Mouse (Mus musculus) MEL (cell line): ENCODE data around the gene Znfx1. TPM values are rescaled to one million over a fixed set of nuclear protein-coding genes. Genes with fewer than 3 reads are reported as not detected.

ENCODE experiments used
- DNase-seq: peaks from one replicate; pipeline ENCODE4 v3.0.0; 2011; ENCODE audit warnings: low read depth, low spot score
- H3K27ac ChIP-seq: 2 replicates; pipeline ENCODE4 v1.5.1; 2012; ENCODE audit warnings: low read depth, mild to moderate bottlenecking, control low read depth, low read length, moderate library complexity; ENCODE audit not compliant: control insufficient read depth
- H3K27me3 ChIP-seq, 2 experiments: fragments of 150-350 bp in 1 of 2; sonication (generic) in 1 of 2; 2 replicates each; pipeline ENCODE4 v1.6.1; 2012; ENCODE audit warnings: low read length in 2 of 2, mild to moderate bottlenecking in 2 of 2, improper control_type of control experiment in 1 of 2, moderate library complexity in 1 of 2; ENCODE audit not compliant: insufficient read depth in 2 of 2, control insufficient read depth in 1 of 2
- H3K36me3 ChIP-seq, 2 experiments: 2 replicates each; pipeline ENCODE4 v1.6.1; 2012 to 2014; ENCODE audit warnings: low read length in 2 of 2, improper control_type of control experiment in 1 of 2, inconsistent platforms in 1 of 2, mild to moderate bottlenecking in 1 of 2; ENCODE audit not compliant: insufficient read depth in 2 of 2, control insufficient read depth in 1 of 2
- H3K4me1 ChIP-seq, 2 experiments: fragments of 150-350 bp in 1 of 2; sonication (generic) in 1 of 2; 2 replicates each; pipeline ENCODE4 v1.6.1; 2012; ENCODE audit warnings: low read length in 2 of 2, improper control_type of control experiment in 1 of 2, mild to moderate bottlenecking in 1 of 2; ENCODE audit not compliant: insufficient read depth in 2 of 2, control insufficient read depth in 1 of 2
- H3K4me3 ChIP-seq, 2 experiments: fragments of 150-350 bp in 1 of 2; sonication (generic) in 1 of 2; 2 replicates each; pipeline ENCODE4 v1.5.1; 2012; ENCODE audit warnings: low read depth in 2 of 2, low read length in 2 of 2, mild to moderate bottlenecking in 2 of 2, moderate library complexity in 2 of 2, control low read depth in 1 of 2, improper control_type of control experiment in 1 of 2; ENCODE audit not compliant: control insufficient read depth in 1 of 2, insufficient read depth in 1 of 2
- H3K79me2 ChIP-seq: 2 replicates; pipeline ENCODE4 v1.6.1; 2012; ENCODE audit warnings: mild to moderate bottlenecking, low read length, moderate library complexity; ENCODE audit not compliant: control insufficient read depth, poor library complexity, insufficient read depth
- H3K9ac ChIP-seq: 2 replicates; pipeline ENCODE4 v1.6.1; 2012; ENCODE audit warnings: low read depth, mild to moderate bottlenecking, control low read depth, low read length, moderate library complexity; ENCODE audit not compliant: control insufficient read depth, poor library complexity, severe bottlenecking
- H3K9me3 ChIP-seq: fragments of 150-350 bp; sonication (generic); replicated peaks from 2 replicates; pipeline ENCODE4 v1.6.1; 2012; ENCODE audit warnings: mild to moderate bottlenecking, low read length, improper control_type of control experiment, moderate library complexity; ENCODE audit not compliant: insufficient read depth
- E2F4 ChIP-seq: IDR thresholded peaks from 2 replicates; pipeline ENCODE4 v1.6.1; 2011; ENCODE audit warnings: low read depth, low read length, improper control_type of control experiment, borderline replicate concordance
- ELF1 ChIP-seq: IDR thresholded peaks from 2 replicates; pipeline ENCODE4 v1.6.1; 2014; ENCODE audit warnings: low read depth, mild to moderate bottlenecking, inconsistent platforms, low read length, improper control_type of control experiment, moderate library complexity
- ETS1 ChIP-seq: IDR thresholded peaks from 2 replicates; pipeline ENCODE4 v1.6.1; 2012; ENCODE audit warnings: low read depth, mild to moderate bottlenecking, inconsistent platforms, low read length, improper control_type of control experiment, moderate library complexity
- GABPA ChIP-seq: IDR thresholded peaks from 2 replicates; pipeline ENCODE4 v1.6.1; 2012; ENCODE audit warnings: low read depth, mild to moderate bottlenecking, inconsistent platforms, low read length, improper control_type of control experiment, moderate library complexity
- GATA1 ChIP-seq: IDR thresholded peaks from 2 replicates; pipeline ENCODE4 v1.6.1; 2011; ENCODE audit warnings: low read depth, low read length, improper control_type of control experiment
- HCFC1 ChIP-seq: IDR thresholded peaks from 2 replicates; pipeline ENCODE4 v1.6.1; 2012; ENCODE audit warnings: low read depth, mild to moderate bottlenecking, inconsistent platforms, low read length, improper control_type of control experiment, moderate library complexity
- KAT2A ChIP-seq: conservative IDR thresholded peaks from 2 replicates; pipeline ENCODE4 v1.6.1; 2012; ENCODE audit warnings: low read depth, low read length, improper control_type of control experiment, inconsistent platforms
- MAFK ChIP-seq: IDR thresholded peaks from 2 replicates; pipeline ENCODE4 v1.6.1; 2011; ENCODE audit warnings: low read depth, mild to moderate bottlenecking, low read length, improper control_type of control experiment, borderline replicate concordance
- MAX ChIP-seq: IDR thresholded peaks from 2 replicates; pipeline ENCODE4 v1.6.1; 2011; ENCODE audit warnings: low read length, improper control_type of control experiment
- MAZ ChIP-seq: IDR thresholded peaks from 2 replicates; pipeline ENCODE4 v1.6.1; 2012; ENCODE audit warnings: low read depth, mild to moderate bottlenecking, inconsistent platforms, low read length, improper control_type of control experiment
- MEF2A ChIP-seq: IDR thresholded peaks from 2 replicates; pipeline ENCODE4 v1.6.1; 2014; ENCODE audit warnings: low read depth, mild to moderate bottlenecking, inconsistent platforms, low read length, improper control_type of control experiment; ENCODE audit not compliant: poor library complexity, insufficient replicate concordance, severe bottlenecking; ENCODE audit errors: extremely low read depth
- MXI1 ChIP-seq: IDR thresholded peaks from 2 replicates; pipeline ENCODE4 v1.6.1; 2011; ENCODE audit warnings: mild to moderate bottlenecking, low read depth, low read length, improper control_type of control experiment
- NELFE ChIP-seq: IDR thresholded peaks from 2 replicates; pipeline ENCODE4 v1.6.1; 2011; ENCODE audit warnings: low read depth, low read length, improper control_type of control experiment
- POLR2A ChIP-seq, 2 experiments: IDR thresholded peaks; 2 replicates each; pipeline ENCODE4 v1.6.1; 2011 to 2012; ENCODE audit warnings: low read length in 2 of 2, mild to moderate bottlenecking in 2 of 2, control low read depth in 1 of 2, improper control_type of control experiment in 1 of 2, low read depth in 1 of 2, moderate library complexity in 1 of 2; ENCODE audit not compliant: control insufficient read depth in 1 of 2, insufficient read depth in 1 of 2, poor library complexity in 1 of 2
- POLR2AphosphoS2 ChIP-seq: IDR thresholded peaks from 2 replicates; pipeline ENCODE4 v1.6.1; 2011; ENCODE audit warnings: low read length, improper control_type of control experiment
- POLR2AphosphoS5 ChIP-seq: IDR thresholded peaks from 2 replicates; pipeline ENCODE4 v1.6.1; 2012; ENCODE audit warnings: low read depth, borderline replicate concordance, mild to moderate bottlenecking, inconsistent platforms, low read length, moderate library complexity, mixed read lengths
- SIN3A ChIP-seq: IDR thresholded peaks from 2 replicates; pipeline ENCODE4 v1.6.1; 2012; ENCODE audit warnings: low read length, improper control_type of control experiment, inconsistent platforms
- SMC3 ChIP-seq: IDR thresholded peaks from 2 replicates; pipeline ENCODE4 v1.6.1; 2011; ENCODE audit warnings: low read depth, low read length, improper control_type of control experiment
- TAL1 ChIP-seq: IDR thresholded peaks from 2 replicates; pipeline ENCODE4 v1.6.1; 2012; ENCODE audit warnings: mild to moderate bottlenecking, inconsistent platforms, low read length, moderate library complexity, mixed read lengths
- TBP ChIP-seq: IDR thresholded peaks from 2 replicates; pipeline ENCODE4 v1.8.0; 2011; ENCODE audit warnings: low read depth, low read length, improper control_type of control experiment
- TCF12 ChIP-seq: IDR thresholded peaks from 2 replicates; pipeline ENCODE4 v1.6.1; 2014; ENCODE audit warnings: low read depth, mild to moderate bottlenecking, inconsistent platforms, low read length, improper control_type of control experiment, moderate library complexity
- UBTF ChIP-seq: IDR thresholded peaks from 2 replicates; pipeline ENCODE4 v1.6.1; 2012; ENCODE audit warnings: low read depth, mild to moderate bottlenecking, inconsistent platforms, low read length, improper control_type of control experiment, moderate library complexity, borderline replicate concordance; ENCODE audit not compliant: insufficient read depth
- USF1 ChIP-seq: IDR thresholded peaks from 2 replicates; pipeline ENCODE4 v1.6.1; 2014; ENCODE audit warnings: low read depth, mild to moderate bottlenecking, inconsistent platforms, low read length, improper control_type of control experiment, moderate library complexity
- USF2 ChIP-seq, 2 experiments: IDR thresholded peaks; 2 replicates each; pipeline ENCODE4 v1.6.1; 2011 to 2012; ENCODE audit warnings: improper control_type of control experiment in 2 of 2, low read length in 2 of 2, borderline replicate concordance in 1 of 2, inconsistent platforms in 1 of 2, low read depth in 1 of 2, mild to moderate bottlenecking in 1 of 2; ENCODE audit not compliant: insufficient read depth in 1 of 2
- ZC3H11A ChIP-seq: IDR thresholded peaks from 2 replicates; pipeline ENCODE4 v1.6.1; 2012; ENCODE audit warnings: low read depth, mild to moderate bottlenecking, inconsistent platforms, low read length, improper control_type of control experiment
- ZKSCAN1 ChIP-seq: IDR thresholded peaks from 2 replicates; pipeline ENCODE4 v1.6.1; 2012; ENCODE audit warnings: low read depth, mild to moderate bottlenecking, inconsistent platforms, low read length, improper control_type of control experiment, moderate library complexity
- ZMIZ1 ChIP-seq: IDR thresholded peaks from 2 replicates; pipeline ENCODE4 v1.6.1; 2012; ENCODE audit warnings: low read depth, mild to moderate bottlenecking, inconsistent platforms, low read length, improper control_type of control experiment, moderate library complexity
- ZNF384 ChIP-seq: IDR thresholded peaks from 2 replicates; pipeline ENCODE4 v1.6.1; 2012; ENCODE audit warnings: low read depth, mild to moderate bottlenecking, inconsistent platforms, low read length, improper control_type of control experiment
- polyA plus RNA-seq, 2 experiments: library from polyadenylated mRNA; stranded (reverse) in 1 of 2; unstranded in 1 of 2; fragments of >175 nt in 1 of 2; fragments of >200 nt in 1 of 2; gene quantifications; 2 replicates each; pipeline versions ENCODE4 v1.2.1 to v1.2.4; 2012; ENCODE audit warnings: low replicate concordance in 2 of 2, low read depth in 1 of 2; ENCODE audit not compliant: insufficient read length in 2 of 2, insufficient read depth in 1 of 2, missing spikeins in 1 of 2
- total RNA-seq: library from RNA; depleted of rRNA; stranded (reverse); fragments of 300-350 nt; gene quantifications from 2 replicates; pipeline ENCODE4 v1.2.3, GENCODE M21; 2012

The Znfx1 gene
- total and polyA plus RNA-seq, 3 experiments = 15.6 to 17.1 TPM; not detected in 1

DNA sequence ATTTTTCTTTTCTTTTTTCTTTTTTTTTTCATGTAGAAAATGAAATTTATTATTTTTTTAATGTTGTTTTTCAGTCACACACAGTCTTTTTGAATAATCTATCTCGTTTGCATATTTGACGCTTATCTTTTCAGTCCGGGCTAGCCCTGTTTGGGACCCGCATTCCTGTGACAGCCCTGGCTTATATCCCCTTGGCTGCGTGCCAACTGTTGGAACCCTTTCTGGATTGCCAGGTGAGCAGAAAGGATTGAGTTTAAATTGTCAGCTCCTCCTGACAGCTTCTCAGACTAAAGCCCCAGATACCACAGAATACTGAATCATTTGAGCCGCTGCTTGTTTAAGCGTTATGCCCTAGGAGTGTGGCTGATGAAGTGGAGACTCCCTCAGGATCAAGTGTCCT lies 40.7 kb upstream of the Znfx1 start:
- H3K9me3 ChIP-seq = no peaks in the 10 kb centered on the region
- H3K27me3 ChIP-seq = no peaks in the 10 kb centered on the region
- no peaks in the 10 kb centered on the region for H3K79me2 ChIP-seq

DNA sequence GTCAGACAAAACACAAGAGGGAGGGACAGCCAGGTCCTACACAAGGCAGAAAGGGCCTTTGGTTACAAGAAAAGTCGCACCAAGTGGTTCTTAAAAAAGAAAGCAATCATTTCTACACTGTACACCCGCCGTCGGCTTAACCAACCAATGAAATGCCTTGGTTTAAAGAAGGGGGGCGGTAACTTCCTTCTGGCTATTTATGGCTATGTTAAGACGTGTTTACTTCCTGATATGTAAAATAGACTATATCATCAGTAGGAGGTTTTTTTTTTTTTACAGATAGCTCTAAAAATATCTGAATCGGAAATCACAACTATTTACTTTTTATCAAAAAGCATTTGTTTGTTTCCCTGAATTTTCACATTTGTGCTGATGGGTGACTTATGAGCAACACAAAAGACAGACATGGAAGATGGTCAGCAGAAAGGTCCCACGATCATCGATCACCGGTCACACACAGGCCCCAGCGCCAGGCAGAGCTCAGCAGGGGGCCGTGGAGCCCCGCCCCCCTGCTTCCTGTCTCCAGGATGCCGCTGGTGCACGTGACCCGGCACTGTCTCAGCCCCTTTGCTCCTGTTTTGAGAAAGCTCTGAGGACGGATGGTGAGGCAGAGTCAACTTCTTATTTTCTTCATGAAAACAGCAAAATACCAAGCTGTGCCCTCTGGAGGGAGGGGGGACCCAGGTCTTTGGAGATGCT lies 39.1 kb upstream of the Znfx1 start:
- Histone ChIP-seq H3K9me3 (no peaks in the 10 kb centered on the region), H3K79me2 (no peaks in the 10 kb centered on the region), H3K27ac (peak overlapping the region; percentile 69), H3K9ac (peak overlapping the region; percentile 78), H3K36me3 (peaks cover 0 to 9% of the 10 kb centered on the region in 2 experiments; a peak in 2 of 4 replicates), H3K4me3 (peak overlapping the region; percentile 54 to 62), H3K27me3 (no peaks in the 10 kb centered on the region), H3K4me1 (peaks cover 0 to 11% of the 10 kb centered on the region in 2 experiments; a peak in 2 of 4 replicates)
- peak; percentile 93 for DNase-seq
- 0 out of 2 replicates have a peak, but pooled peaks have one; percentile 44 for TF ChIP-seq ZMIZ1
- TF ChIP-seq SIN3A = peak; percentile 81
- no peak for TF ChIP-seq MAX
- TF ChIP-seq TAL1 = no peak
- 0 out of 4 replicates have a peak, but pooled peaks of 1 of the 2 experiments have one; percentile 53 for TF ChIP-seq USF2 (IDR thresholded peaks at IDR 0.05; ENCODE audit: borderline replicate concordance in 1 of 2, insufficient read depth in 1 of 2, low read depth in 1 of 2, low read length in 2 of 2)
- TF ChIP-seq HCFC1 = peak; percentile 76
- no peak for TF ChIP-seq POLR2AphosphoS2
- peak in 1 of 2 experiments; percentile 47; a peak in 1 of 4 replicates for TF ChIP-seq POLR2A (IDR thresholded peaks at IDR 0.05; ENCODE audit: control insufficient read depth in 1 of 2, insufficient read depth in 1 of 2, low read depth in 1 of 2, low read length in 2 of 2, poor library complexity in 1 of 2)
- no peak for TF ChIP-seq GABPA
- TF ChIP-seq GATA1 = no peak; the same call in 1 of the 2 replicates
- TF ChIP-seq ZNF384 = peak; percentile 90
- TF ChIP-seq SMC3 = no peak
- peak; percentile 55; the same call in 1 of the 2 replicates for TF ChIP-seq TBP
- peak; percentile 83 for TF ChIP-seq ELF1
- TF ChIP-seq ZKSCAN1 = no peak
- TF ChIP-seq KAT2A = 0 out of 2 replicates have a peak, but pooled peaks have one; percentile 33
- 0 out of 2 replicates have a peak, but pooled peaks have one; percentile 32 for TF ChIP-seq NELFE
- TF ChIP-seq MXI1 = peak; percentile 19; the same call in 1 of the 2 replicates
- TF ChIP-seq MEF2A = peak; percentile 96
- TF ChIP-seq POLR2AphosphoS5 = no peak
- no peak for TF ChIP-seq ZC3H11A
- peak; percentile 68; the same call in 1 of the 2 replicates for TF ChIP-seq E2F4

More for the DNA sequence above, 40.7 kb upstream of the Znfx1 start:
- peaks cover 0 to 11% of the 10 kb centered on the region in 2 experiments; a peak in 2 of 4 replicates for H3K4me1 ChIP-seq
- no peak overlapping the region for H3K4me3 ChIP-seq
- TF ChIP-seq UBTF (no peak), ELF1 (no peak), KAT2A (no peak), SMC3 (no peak), SIN3A (no peak), E2F4 (no peak), MAFK (no peak), TCF12 (no peak), ZMIZ1 (no peak), POLR2AphosphoS2 (no peak), ZNF384 (no peak), ETS1 (no peak), POLR2A (IDR thresholded peaks at IDR 0.05; ENCODE audit: control insufficient read depth in 1 of 2, insufficient read depth in 1 of 2, low read depth in 1 of 2, low read length in 2 of 2, poor library complexity in 1 of 2) (no peak), MEF2A (no peak), TAL1 (no peak), HCFC1 (no peak), MAX (no peak), TBP (no peak), USF1 (no peak), MAZ (no peak)
- DNase-seq = no peak
- H3K36me3 ChIP-seq = peaks cover 0 to 9% of the 10 kb centered on the region in 2 experiments; a peak in 2 of 4 replicates
- no peak overlapping the region for H3K9ac ChIP-seq
- H3K27ac ChIP-seq = no peak overlapping the region
